In genomic region chr6:67300710-67301163, GRCm38 (mm10) we compare ENCODE assay signal across 8 mouse cellular contexts.
DNase-seq lines count a peak whose midpoint lies in the region.

No protein-coding gene starts in this region.

- DNase-seq in frontal cortex, adult 2 months (ENCODE audit: extremely low spot score in 1 of 2, low spot score in 1 of 2), result peak; percentile 40 to 63
- DNase-seq in frontal cortex, postnatal 25 days (ENCODE audit: low spot score in 2 of 2), result no peak
- DNase-seq in urinary bladder, adult 18-20 months (ENCODE audit: low spot score in 2 of 2), result peak; percentile 38 to 71
- no peak for DNase-seq in urinary bladder, adult 2 months (ENCODE audit: low spot score)
- DNase-seq in left cerebral cortex, postnatal 25 days (ENCODE audit: low spot score in 2 of 2), result peak; percentile 52 to 84
- peak; percentile 80 for DNase-seq in yolk sac, embryonic 10.5 days (ENCODE audit: low spot score)
- no peak for DNase-seq in layer of hippocampus, adult 9-10 months (ENCODE audit: low spot score)
- no peak for DNase-seq in layer of hippocampus, adult 9-11 months

- intact Hi-C loops in left cerebral cortex, postnatal 25 days (cut with DNase I), result no loop called here

Comparison
In these comparisons a context has a peak if more than half of its experiments do, and no peak if none do; other contexts are left out.
1. DNase-seq: peak in frontal cortex, adult 2 months (2 of 2), urinary bladder, adult 18-20 months (2 of 2), left cerebral cortex, postnatal 25 days (2 of 2) and yolk sac, embryonic 10.5 days (single experiment); none in frontal cortex, postnatal 25 days (0 of 2), urinary bladder, adult 2 months (single experiment), layer of hippocampus, adult 9-10 months (single experiment) and layer of hippocampus, adult 9-11 months (single experiment).